In the genomic region with DNA sequence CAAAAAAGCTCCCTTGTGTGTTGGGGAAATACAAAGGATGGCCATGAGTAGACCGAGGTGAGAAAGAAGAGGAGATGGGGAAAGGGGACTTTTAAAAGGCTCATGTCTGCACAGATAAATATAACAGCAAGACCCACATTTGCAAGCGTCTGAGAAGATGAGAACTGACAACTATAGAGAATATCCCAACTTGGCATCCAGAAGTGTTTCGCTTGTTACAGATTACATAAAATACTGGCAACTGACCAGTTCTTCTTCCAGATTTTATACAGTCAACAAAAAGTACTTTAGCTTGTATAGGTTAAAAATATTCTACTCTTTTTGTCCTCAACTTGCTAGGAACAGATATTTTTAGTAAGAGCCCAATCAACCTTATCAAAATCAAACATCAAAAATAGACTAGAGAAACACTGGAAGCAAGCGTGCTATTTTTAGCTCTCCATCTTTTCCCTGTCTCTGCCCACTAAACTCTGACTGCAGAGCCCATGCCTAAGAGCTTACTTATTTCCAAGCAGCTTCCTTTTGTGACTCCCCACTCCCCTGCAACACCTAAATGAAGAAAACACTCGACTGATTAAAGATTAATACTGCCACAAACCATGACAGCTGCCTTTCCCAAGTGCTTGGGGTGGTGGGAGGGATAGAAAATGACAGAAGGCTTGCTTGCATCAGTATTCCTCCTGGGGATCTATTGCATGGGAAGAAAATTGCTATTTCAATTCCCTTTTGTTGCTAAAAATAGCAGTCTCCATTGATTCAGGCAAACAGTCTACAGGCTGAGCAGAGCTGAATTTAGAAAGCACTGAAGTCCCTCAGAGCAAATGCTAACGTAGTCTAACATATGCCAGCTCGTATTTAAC, we compare ENCODE assay signal across 9 mouse cellular contexts. TPM values are rescaled to one million over a fixed set of nuclear protein-coding genes. Genes with fewer than 3 reads are reported as not detected.
DNase-seq lines count a peak whose midpoint lies in the region; ATAC-seq lines count a peak whose summit lies in the region.
"Had no signal": no experiment of that assay in that cellular context is flagged by ENCODE, and none has a peak within 500 bp of the region (broad histone marks: within the 10 kb centered on the region; RNA-seq: fewer than 3 reads in every experiment).

No protein-coding gene starts in this region.

- 36% methylated on average over 7 of the region's 7 CpGs for WGBS in neural tube, embryonic 14.5 days
- 63% methylated on average over 7 of the region's 7 CpGs for WGBS in liver, embryonic 11.5 days

- no peak overlapping the region for H3K9ac ChIP-seq in neural tube, embryonic 14.5 days (replicated peaks; ENCODE audit: low read depth, low read length)
- no peak overlapping the region for H3K9ac ChIP-seq in liver, embryonic 11.5 days (ENCODE audit: low read depth, low read length)

- H3K27ac ChIP-seq in neural tube, embryonic 14.5 days (ENCODE audit: low read depth, low read length) = peak overlapping the region; percentile 76
- H3K27ac ChIP-seq in liver, embryonic 11.5 days (ENCODE audit: low read depth, low read length) = no peak overlapping the region
- H3K27ac ChIP-seq: macrophage had no signal

- peak overlapping the region; percentile 9; the same call in 1 of the 2 replicates for H3K4me2 ChIP-seq in neural tube, embryonic 14.5 days (ENCODE audit: low read depth, low read length)
- no peak overlapping the region for H3K4me2 ChIP-seq in liver, embryonic 11.5 days

- peaks cover 17% of the 10 kb centered on the region for H3K4me1 ChIP-seq in neural tube, embryonic 14.5 days (ENCODE audit: control insufficient read depth, insufficient read depth, low read length)
- 0 out of 2 replicates have a peak, but pooled peaks cover 3% of the 10 kb centered on the region for H3K4me1 ChIP-seq in liver, embryonic 11.5 days (replicated peaks; ENCODE audit: control insufficient read depth, insufficient read depth, low read length)

- H3K9me3 ChIP-seq in neural tube, embryonic 14.5 days (ENCODE audit: control insufficient read depth, low read length) = no peaks in the 10 kb centered on the region
- H3K9me3 ChIP-seq in liver, embryonic 11.5 days (ENCODE audit: control insufficient read depth, low read length) = no peaks in the 10 kb centered on the region

- no peak overlapping the region for H3K4me3 ChIP-seq in neural tube, embryonic 14.5 days (ENCODE audit: low read depth, low read length)
- H3K4me3 ChIP-seq in liver, embryonic 11.5 days (ENCODE audit: low read depth, low read length) = no peak overlapping the region

- H3K27me3 ChIP-seq in neural tube, embryonic 14.5 days (ENCODE audit: control insufficient read depth, insufficient read depth, low read length) = no peaks in the 10 kb centered on the region
- H3K27me3 ChIP-seq in liver, embryonic 11.5 days (replicated peaks; ENCODE audit: control insufficient read depth, insufficient read depth, low read length) = no peaks in the 10 kb centered on the region

- ATAC-seq in neural tube, embryonic 14.5 days (ENCODE audit: low read depth) = peak; percentile 81
- no peak for ATAC-seq in liver, embryonic 11.5 days (replicated peaks; ENCODE audit: low FRiP score)
- no peak for ATAC-seq in granulocyte monocyte progenitor cell, adult 5-6 weeks (replicated peaks; ENCODE audit: poor library complexity, severe bottlenecking)

- peak; percentile 29 for DNase-seq in adipocyte (ENCODE audit: low spot score)
- peak; percentile 10 for DNase-seq in cerebellum, adult 11-12 months
- peak; percentile 14 to 18 for DNase-seq in frontal cortex, postnatal 10 days (ENCODE audit: low spot score in 2 of 2)
- DNase-seq in layer of hippocampus, postnatal 14 days (ENCODE audit: low spot score in 2 of 2) = peak; percentile 34 to 42
- DNase-seq in liver, embryonic 11.5 days (ENCODE audit: low spot score) = no peak
- no peak for DNase-seq in adrenal gland, postnatal 36 days

- no peaks in the 10 kb centered on the region for H3K36me3 ChIP-seq in neural tube, embryonic 14.5 days (ENCODE audit: control insufficient read depth, insufficient read depth, low read length)
- no peaks in the 10 kb centered on the region for H3K36me3 ChIP-seq in liver, embryonic 11.5 days (ENCODE audit: control insufficient read depth, insufficient read depth, low read length)

RNA-seq across cellular contexts. Expression of a gene that starts 35.4 kb away (rescaled TPM):
- total RNA-seq in layer of hippocampus, postnatal 14 days (2021) = 10 to 100 TPM; 84.8 to 91.3 TPM
- polyA plus RNA-seq in neural tube, embryonic 14.5 days (2014; fragmentation: Nextera tagmentation; extraction: Ambion mirVana) = 135 and 138 TPM in 2 replicates
- polyA plus RNA-seq in liver, embryonic 11.5 days (2014; fragmentation: Nextera tagmentation; extraction: Ambion mirVana) = 98.4 and 106 TPM in 2 replicates
- 51.7 and 55.3 TPM in 2 replicates for total RNA-seq in granulocyte monocyte progenitor cell, adult 5-6 weeks (2014; fragmentation: Nextera tagmentation)
- total RNA-seq in granulocyte monocyte progenitor cell, adult 5-6 weeks (2017) = 96.1 and 109 TPM in 2 replicates
- 100 to 1,000 TPM; 193 to 206 TPM for total RNA-seq in adrenal gland, postnatal 36 days (2021)

Comparison
In these comparisons a context has a peak if more than half of its experiments do, and no peak if none do; other contexts are left out.
1. DNase-seq: peak in adipocyte (single experiment), cerebellum, adult 11-12 months (single experiment), frontal cortex, postnatal 10 days (2 of 2) and layer of hippocampus, postnatal 14 days (2 of 2); none in liver, embryonic 11.5 days (single experiment) and adrenal gland, postnatal 36 days (0 of 2).